Mouse (Mus musculus) cortical plate, adult 2 months (tissue): Measurements from ENCODE around the gene Xiap. TPM values are rescaled to one million over a fixed set of nuclear protein-coding genes. Genes with fewer than 3 reads are reported as not detected.

Source experiments
- H3K27ac ChIP-seq: fragments of 200-500 bp; 2 replicates; pipeline ENCODE4 v1.5.1; 2012; ENCODE audit warnings: low read length, control low read depth, inconsistent platforms; ENCODE audit not compliant: insufficient read depth
- H3K4me1 ChIP-seq: fragments of 200-500 bp; 2 replicates; pipeline ENCODE4 v1.6.1; 2011; ENCODE audit warnings: low read length; ENCODE audit not compliant: control insufficient read depth, insufficient read depth
- H3K4me3 ChIP-seq: fragments of 200-500 bp; 2 replicates; pipeline ENCODE4 v1.5.1; 2011; ENCODE audit warnings: mild to moderate bottlenecking, low read length, control low read depth; ENCODE audit not compliant: insufficient read depth
- CTCF ChIP-seq: fragments of 200-500 bp; IDR thresholded peaks from 2 replicates; pipeline ENCODE4 v1.5.1; 2011; ENCODE audit warnings: mild to moderate bottlenecking, control low read depth, low read length; ENCODE audit not compliant: insufficient read depth; ENCODE audit errors: extremely low read depth
- POLR2A ChIP-seq: fragments of 200-500 bp; IDR thresholded peaks from 2 replicates; pipeline ENCODE4 v1.6.1; 2011; ENCODE audit warnings: mild to moderate bottlenecking, low read length, control low read depth; ENCODE audit not compliant: insufficient read depth; ENCODE audit errors: extremely low read depth
- polyA plus RNA-seq: library from polyadenylated mRNA; depleted of rRNA; stranded (reverse); fragments of >200 nt; gene quantifications from 2 replicates; pipeline ENCODE4 v1.2.3, GENCODE M21; 2012; rRNA removed

Xiap gene
- polyA plus RNA-seq, 1 experiment = 35.0 TPM

DNA sequence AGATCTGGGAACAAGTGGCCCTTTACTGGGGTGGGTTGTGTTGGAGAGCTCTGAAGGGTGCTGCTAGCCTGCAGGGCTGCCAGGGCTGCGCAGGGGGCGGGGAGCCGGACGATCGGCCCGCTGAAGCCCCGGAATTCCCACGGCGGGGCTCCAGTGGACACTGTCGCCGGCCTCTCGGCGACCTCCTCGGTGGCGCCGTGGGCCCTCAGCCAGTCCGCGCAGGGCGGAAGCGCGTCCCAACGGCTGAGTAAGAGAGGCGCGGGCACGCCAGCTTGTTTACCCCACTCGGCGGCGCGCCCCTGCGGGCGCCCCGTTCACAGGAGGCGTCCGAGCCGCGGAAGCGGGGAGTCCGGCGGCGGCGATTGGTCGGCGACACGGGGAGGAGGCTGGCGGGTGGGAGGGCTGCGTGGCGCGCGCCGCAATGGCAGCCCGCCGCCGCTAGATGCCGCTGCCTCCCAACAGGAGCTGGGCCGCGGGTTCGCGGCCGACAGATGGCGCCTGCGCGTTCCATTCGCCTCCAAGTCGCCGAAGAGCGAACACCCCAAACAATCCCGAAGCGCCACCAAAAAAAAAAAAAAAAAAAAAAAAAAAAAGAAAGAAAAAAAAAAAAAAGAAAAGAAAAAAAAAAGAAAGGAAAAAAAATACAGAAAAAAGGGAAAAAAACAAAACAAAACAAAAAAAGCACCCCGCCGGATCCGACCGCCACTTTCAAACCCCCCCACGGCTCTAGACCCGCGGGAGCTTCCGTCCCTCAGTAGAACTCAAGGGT is 89.5 kb downstream of the Xiap start, which contains the start of gene Stag2:
Stag2 (plus strand) TSS at position 530 of the 769 bp plus-strand sequence.
- peak within 1 kb of the TSS; percentile 100 for H3K27ac ChIP-seq
- no peaks in the 10 kb centered on the region for H3K4me1 ChIP-seq
- H3K4me3 ChIP-seq = peak within 1 kb of the TSS; percentile 97
- TF ChIP-seq CTCF (peak; percentile 52), POLR2A (no peak)

DNA sequence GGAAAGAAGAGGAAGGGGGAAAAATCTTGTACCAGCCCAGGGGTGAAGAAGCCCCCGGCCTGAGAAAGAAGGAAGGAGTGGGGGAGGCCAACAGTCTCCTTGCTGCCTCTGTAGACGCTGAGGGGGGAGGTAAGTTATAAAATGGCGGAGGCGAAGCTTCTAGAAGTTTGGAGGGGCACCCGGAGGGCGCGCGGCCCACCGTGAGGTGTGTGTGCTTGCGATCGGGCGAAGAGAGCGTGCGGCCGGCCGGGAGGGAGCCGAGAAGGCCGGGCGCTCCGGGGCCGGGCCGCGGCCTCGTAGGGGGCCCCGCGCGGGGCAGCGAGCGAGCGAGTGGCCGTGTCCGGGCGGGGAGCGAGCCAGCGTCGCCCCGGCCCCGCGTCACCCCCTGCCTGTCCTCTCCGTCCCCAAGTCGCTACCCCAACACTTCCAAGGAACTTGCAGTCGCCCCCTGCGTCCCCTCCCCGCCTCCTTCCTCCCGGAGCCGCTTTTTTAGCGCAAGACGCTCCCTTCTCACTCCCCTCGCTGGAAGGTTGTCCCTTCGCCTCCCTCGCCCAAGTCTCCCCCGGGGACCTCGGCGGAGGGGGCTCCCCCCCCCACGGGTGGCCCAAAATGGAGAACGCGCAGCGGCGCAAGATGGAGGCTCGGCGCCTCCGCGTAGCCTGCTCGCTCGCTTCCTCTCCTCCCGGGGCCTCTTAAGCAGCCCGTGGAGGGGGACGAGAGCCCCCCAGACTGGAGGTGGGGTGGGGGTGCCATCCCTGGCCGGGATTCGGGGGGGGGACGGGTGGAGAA is 90.3 kb downstream of the Xiap start:
- TF ChIP-seq POLR2A (0 out of 2 replicates have a peak, but pooled peaks have one; percentile 23), CTCF (no peak)
- no peaks in the 10 kb centered on the region for H3K4me1 ChIP-seq
- H3K4me3 ChIP-seq = peak overlapping the region; percentile 97
- peak overlapping the region; percentile 100 for H3K27ac ChIP-seq

DNA sequence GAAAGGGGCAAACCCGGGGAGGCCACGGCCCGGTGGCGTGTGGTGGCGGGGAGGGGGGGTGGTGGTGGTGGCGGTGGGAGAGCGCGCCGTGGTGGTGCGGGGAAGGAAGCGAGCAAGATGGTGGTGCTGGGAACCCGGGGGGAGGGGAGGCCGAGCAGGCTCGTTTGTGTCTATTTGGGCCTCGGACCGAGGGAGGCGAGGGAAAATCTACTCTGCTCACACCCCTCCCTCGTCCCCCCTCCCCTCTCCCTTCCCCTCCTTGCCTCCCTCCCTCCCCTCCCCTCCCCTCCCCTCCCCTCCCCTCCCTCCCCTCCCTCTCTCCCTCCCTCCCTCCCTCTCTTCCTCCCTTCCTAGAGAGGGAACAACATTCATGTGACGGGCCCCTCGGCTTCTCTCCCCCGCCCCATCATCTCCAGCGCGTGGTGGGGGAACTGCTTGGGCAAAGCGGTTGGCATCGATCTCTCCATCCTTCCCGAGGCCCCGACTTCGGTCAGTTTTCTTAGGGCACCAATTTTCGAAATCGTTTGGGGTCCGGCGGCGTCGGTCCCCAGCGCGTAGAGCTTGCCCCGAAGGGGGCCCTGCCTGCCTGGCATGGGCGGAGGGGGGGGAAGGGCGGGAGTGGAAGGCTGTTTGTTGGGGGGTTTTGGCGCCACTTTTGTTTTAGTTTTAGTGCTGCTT is 91.0 kb downstream of the Xiap start:
- Histone ChIP-seq H3K4me3 (peak overlapping the region; percentile 97), H3K27ac (peak overlapping the region; percentile 85), H3K4me1 (no peaks in the 10 kb centered on the region)
- TF ChIP-seq CTCF (no peak), POLR2A (peak; percentile 43; the same call in 1 of the 2 replicates)

DNA sequence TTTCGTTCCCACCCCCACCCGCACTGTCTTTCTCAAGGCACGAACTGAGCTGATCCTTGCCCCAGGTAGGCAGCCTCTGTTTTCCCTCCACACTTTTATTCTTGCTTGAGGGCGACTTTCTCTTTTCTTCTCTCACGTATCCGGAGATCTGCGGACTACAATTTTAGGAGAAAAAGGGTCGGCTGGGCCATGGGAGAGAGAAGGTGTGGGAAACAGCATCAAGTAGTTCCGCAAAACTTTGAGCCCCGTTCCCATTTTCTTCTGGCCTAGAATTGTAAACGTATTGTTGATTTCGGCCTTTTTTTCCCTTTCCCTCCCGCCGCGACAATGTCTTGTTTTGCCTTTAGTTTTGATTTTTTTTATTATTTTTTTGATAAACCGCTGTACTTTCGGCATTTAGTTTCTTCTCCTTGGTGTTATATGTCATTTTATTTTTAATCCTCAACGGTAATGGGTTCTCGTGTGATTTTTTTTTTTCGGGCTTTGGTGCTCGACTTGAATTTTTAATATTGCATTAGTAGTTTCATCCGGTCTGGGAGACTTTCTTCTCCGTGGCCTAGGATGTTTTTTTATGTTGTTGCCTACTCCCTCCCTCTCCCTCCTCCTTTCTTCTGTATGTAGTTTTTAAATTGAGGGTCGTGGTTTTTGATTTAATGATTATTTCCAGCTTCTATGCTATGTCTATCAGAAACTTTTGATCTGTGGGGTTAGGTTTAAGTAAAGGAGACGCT is 91.7 kb downstream of the Xiap start:
- no peak for TF ChIP-seq POLR2A
- no peak for TF ChIP-seq CTCF
- H3K27ac ChIP-seq = peak overlapping the region; percentile 89

DNA sequence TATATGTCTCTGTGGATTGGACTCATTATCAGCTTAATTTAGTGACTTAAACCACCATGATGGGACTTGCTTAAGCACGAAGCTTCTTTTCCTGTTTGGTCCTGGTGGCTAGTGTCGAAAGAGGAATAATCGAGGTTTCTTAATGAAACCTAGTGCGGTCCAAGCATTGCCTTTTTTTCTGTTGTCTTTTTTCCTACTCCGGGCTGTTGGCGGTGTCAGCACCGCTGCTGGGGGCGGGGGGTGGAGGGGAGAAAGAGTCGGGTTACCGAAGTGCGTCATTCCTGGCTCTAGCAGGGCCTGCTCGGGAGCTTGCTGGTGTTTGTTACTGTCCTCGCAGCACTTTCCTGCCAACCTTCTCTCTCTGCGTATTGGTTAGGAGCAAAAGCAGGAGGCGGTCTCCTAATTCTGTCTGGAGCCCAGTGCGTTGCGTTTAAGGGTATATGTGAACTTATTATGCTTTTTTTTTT is 92.5 kb downstream of the Xiap start:
- TF ChIP-seq POLR2A (peak; percentile 57), CTCF (no peak)
- Histone ChIP-seq H3K27ac (peak overlapping the region; percentile 89), H3K4me3 (peak overlapping the region; percentile 97), H3K4me1 (no peaks in the 10 kb centered on the region)

More for the DNA sequence above, 91.7 kb downstream of the Xiap start:
- Histone ChIP-seq H3K4me1 (no peaks in the 10 kb centered on the region), H3K4me3 (peak overlapping the region; percentile 97)

DNA sequence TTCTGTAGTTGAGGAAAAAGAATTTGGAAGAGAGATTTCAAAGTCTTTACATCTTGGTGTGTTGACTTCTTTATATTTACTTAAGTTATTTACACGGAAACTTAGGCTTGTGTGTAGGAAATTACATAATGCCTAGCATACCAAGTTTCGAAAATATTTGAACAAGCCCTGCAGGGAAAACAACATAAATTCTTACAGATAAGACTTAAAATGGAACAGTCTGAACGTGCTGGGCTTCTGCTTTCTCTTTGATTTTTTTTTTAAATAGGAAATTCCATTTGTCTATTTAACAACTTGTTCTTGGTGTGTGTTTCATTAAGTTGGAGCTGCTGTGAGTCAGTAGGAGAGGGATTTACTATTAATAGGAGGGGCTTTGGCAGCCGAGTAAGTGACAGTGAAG is 93.6 kb downstream of the Xiap start:
- Histone ChIP-seq H3K27ac (no peak overlapping the region), H3K4me1 (no peaks in the 10 kb centered on the region), H3K4me3 (no peak overlapping the region; the same call in 1 of the 2 replicates)
- no peak for TF ChIP-seq CTCF
- TF ChIP-seq POLR2A = no peak

Other genes starting within 250 kb of the Xiap start
- gene Thoc2, start 139.0 kb upstream of the Xiap start, polyA plus RNA-seq = 31.3 and 33.9 TPM in 2 replicates
- 20.6 and 20.7 TPM in 2 replicates for gene Stag2, start 89.6 kb downstream of the Xiap start, polyA plus RNA-seq